Mouse (Mus musculus) spleen, postnatal 4 days (tissue): ENCODE data around the gene Timm17a.
A peak's percentile ranks its signal among the peaks of the same experiment; 100 is the strongest.

Source experiments
- DNase-seq, 2 experiments: peaks; one replicate each; pipeline ENCODE4 v3.0.0; 2022; ENCODE audit warnings: low spot score in 2 of 2

Gene Timm17a

DNA sequence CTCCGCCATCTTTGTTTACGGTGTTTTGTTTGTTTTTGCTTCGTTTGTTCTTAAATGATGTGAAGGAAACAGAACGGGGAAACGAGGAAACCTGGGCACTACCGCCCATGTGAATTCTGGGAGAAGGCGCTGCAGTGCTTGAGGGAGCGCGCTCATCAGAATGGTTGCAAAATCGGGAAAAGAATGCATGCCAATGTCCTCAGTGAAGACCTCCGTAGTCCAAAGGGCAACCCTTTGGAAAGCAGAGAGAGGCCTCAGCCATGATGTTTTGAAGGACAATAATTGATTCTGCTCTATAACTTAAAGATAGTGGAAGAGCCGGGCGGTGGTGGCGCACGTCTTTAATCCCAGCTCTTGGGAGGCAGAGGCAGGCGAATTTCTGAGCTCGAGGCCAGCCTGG lies 31.7 kb downstream of the Timm17a start:
- DNase-seq, result no peak

GRCm38 (mm10) chr1:135280646-135281045 lies 32.9 kb downstream of the Timm17a start:
- DNase-seq, result no peak

DNA sequence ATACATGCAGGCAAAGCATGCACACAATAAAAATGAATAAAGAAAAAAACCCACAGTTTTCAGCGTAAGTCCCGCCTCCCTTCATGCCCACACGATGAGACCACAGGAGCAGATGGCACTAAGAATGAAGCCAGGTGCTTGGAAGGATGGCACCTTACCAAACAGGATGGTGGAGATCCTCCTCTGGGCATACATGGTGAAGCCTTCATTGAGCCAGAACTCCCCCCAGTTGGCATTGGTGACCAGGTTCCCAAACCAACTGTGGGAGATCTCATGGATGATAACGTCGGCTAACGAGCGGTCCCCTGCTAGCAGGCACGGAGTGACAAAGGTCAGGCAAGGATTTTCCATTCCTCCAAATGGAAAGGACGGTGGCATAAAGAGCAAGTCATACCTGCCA lies 42.2 kb downstream of the Timm17a start:
- no peak for DNase-seq

DNA sequence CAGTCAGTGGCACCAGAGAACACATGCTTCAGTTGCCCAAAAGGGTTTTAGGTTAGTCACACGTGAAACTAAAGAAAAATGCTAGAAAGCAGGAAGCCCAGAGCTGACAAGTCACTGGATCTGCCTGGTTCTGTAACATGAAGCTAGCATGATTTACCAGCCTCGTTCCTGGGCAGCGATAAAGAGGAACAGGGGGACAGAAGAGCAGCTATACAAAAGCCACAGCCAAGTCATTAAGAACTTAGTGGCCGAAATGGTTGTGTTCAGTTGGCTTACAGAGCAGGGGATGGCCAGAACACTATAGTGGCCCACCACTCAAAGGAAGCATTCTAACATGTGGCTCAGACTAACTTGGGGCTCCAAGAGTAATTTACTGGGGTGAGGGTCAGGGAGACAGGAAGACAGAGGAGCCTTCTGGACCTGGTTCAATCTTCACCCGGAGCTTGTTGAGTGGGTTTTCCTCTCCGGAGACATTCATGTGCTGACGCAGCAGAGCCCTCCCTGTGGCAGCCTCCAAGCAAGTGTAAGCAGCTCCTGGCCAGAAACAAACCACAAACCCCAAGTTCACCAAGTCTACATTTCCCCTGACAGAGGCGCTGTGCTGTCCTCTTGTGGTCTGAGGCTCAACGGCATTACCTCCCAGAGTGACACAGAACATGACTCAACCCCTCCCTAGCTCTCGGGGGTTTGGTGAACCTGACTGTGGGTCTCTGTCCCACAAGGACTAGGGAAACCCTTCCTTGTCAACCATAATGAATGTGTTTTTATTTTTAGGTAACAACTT lies 45.7 kb downstream of the Timm17a start:
- DNase-seq, result no peak

DNA sequence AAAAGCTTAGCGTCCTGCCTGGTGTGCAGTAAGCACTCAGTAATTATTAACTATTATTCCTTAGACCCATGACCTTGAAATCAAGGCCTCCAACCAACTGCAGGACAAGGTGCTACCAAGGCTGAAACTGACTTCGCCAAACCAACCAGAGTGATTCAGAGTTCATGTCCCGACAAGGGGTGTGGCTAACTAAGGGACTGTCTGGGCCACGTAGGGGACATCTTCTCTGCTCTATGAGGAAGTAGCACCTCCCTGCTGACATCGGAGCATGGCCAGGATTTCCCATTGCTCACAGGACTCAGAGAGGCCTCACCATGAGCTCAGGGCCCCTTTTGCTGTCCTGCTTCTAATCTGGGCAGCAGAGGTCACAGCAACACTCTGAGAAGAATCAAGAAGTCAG lies 47.7 kb downstream of the Timm17a start:
- no peak for DNase-seq

- DNase-seq, result no peak
These were observed 50.3 kb downstream of the Timm17a start for GRCm38 (mm10) chr1:135263316-135263715.

GRCm38 (mm10) chr1:135262329-135262728 lies 51.2 kb downstream of the Timm17a start:
- DNase-seq, result no peak

DNA sequence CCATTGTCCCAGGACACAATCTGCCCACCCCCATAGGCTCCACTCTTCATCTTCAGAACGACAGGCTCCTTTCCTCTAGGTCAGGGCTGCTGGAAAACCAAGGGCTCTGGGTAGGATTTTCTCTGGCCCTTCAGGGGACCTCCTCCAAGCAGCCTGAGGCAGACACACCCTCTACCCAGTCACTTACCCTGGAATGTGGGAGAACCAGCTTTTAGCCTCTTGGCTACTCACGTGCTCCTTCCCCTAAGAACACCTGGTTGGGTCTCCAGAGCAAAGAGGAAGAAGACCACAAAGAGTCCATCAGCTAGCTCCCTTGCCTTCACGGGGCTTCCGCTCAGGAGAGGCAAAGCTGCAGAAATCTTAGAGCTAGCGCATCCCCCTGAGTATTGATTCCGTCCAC lies 52.6 kb downstream of the Timm17a start:
- DNase-seq, result no peak

- peak; percentile 73 to 88 for DNase-seq
These were observed 54.5 kb downstream of the Timm17a start for GRCm38 (mm10) chr1:135259128-135259436.

GRCm38 (mm10) chr1:135258380-135259127 lies 55.0 kb downstream of the Timm17a start, which contains the start of gene Elf3:
Elf3 (minus strand) TSS chr1:135258568.
- DNase-seq, result no peak

DNA sequence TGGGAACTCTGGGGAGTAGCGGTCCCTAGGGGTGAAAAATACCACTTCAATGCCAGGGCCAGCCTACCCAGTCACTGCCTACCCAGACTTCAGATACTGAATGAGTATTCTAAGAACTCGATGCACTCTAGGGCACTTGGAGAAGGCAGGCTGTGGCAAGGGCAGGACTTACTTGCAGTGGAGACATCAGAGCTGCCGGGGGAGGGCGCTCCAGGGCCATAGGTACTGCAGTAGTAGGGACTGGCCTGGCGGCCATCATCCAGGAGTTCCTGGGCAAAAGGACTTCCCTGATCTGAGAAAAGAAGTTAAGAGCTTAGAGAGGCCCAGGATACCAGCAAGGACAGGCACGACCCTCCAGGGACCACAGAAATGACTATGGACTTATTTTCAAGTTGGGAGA lies 57.3 kb downstream of the Timm17a start:
- no peak for DNase-seq

- DNase-seq, result no peak
These were observed 60.7 kb downstream of the Timm17a start for GRCm38 (mm10) chr1:135252854-135253253.

DNA sequence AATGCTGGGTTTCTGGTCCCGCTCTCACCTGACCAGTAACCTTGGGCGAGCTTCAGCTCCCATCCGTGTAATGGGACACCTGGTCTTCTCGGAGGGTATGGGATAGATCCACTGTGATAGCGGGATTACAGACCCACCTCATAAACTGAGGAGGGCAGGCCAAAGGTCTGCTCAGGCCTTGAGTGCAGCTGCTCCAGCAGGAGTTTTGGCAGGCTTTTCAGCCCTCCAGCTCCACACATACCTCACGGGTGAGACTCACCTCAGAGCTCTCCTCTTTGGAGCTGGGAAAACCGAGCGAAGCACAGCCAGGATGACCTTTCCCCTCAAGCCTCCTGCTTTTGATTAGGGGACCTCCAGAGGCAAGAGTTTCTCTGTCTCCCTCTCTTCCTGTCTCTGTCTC lies 62.2 kb downstream of the Timm17a start:
- no peak for DNase-seq

GRCm38 (mm10) chr1:135250706-135251105 lies 62.9 kb downstream of the Timm17a start:
- DNase-seq, result peak in 1 of 2 experiments; percentile 27

DNA sequence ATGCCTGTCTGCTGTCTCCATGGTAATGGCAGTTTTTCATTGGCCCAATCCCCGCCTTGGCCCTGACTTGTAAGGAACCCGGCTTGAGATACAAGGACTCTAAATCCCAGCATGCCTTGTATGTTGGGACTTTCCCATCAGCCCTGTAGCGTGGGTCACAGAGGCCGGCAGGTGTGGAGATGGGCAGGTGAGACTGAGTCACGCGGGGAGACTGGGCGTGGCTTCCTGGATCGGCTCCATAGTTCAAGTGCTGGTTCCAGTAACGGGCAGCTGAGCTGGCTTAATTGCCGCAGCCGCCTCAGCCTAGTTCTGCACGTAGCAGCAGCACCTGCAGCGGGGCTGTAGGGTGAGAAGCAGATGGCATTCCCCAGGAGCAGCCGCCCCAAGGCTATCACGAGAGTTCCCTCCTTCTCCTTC lies 65.1 kb downstream of the Timm17a start:
- no peak for DNase-seq
